Mouse (Mus musculus) brain, embryonic 14.5 days (tissue): Measurements from ENCODE around the gene Cgas.

Experiments used
- CTCF ChIP-seq: fragments of 200-500 bp; IDR thresholded peaks from 2 replicates; pipeline ENCODE4 v1.5.1; 2012; ENCODE audit warnings: inconsistent platforms, mild to moderate bottlenecking, moderate library complexity, borderline replicate concordance; ENCODE audit not compliant: insufficient read depth, insufficient read length; ENCODE audit errors: extremely low read depth
- POLR2A ChIP-seq: fragments of 200-500 bp; IDR thresholded peaks from 2 replicates; pipeline ENCODE4 v1.6.1; 2012; ENCODE audit warnings: mild to moderate bottlenecking, inconsistent platforms, borderline replicate concordance; ENCODE audit not compliant: poor library complexity, insufficient read depth, insufficient read length, severe bottlenecking; ENCODE audit errors: extremely low read depth

DNA sequence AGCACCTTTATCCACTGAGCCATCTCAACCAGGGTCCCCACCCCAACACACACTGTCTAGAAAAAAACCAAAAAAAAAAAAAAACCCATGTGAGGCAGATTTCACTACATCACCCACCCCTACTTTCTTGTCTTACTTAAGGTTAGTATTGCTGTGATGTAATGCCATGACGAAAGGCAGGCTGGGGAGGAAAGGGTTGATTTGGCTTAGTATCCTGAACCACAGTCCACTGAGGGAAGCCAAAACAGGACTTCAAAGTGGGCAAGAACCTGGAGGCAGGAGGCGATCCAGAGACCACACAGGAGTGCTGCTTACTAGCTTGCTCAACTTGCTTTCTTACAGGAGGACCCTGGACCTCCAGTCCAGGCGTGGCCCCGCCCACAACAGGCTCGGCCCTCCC, 7.4 kb upstream of the Cgas start:
- TF ChIP-seq CTCF = no peak
- TF ChIP-seq POLR2A = no peak
